Mouse (Mus musculus) hindbrain, embryonic 16.5 days (tissue): ENCODE data around the gene Npnt. TPM values are rescaled to one million over a fixed set of nuclear protein-coding genes. Genes with fewer than 3 reads are reported as not detected.
A peak's percentile ranks its signal among the peaks of the same experiment; 100 is the strongest.

Experiments
- ATAC-seq: fragments of 200-750 bp; cut with Nextera tagmentation; 2 replicates; pipeline ENCODE4 v1.8.0; 2017; ENCODE audit warnings: moderate TSS enrichment, moderate library complexity
- H3K27ac ChIP-seq: fragments of 300-500 bp; sonication (generic); 2 replicates; pipeline ENCODE4 v1.5.1; 2014; ENCODE audit warnings: low read depth, mild to moderate bottlenecking, control low read depth, low read length, moderate library complexity
- H3K27me3 ChIP-seq: fragments of 300-500 bp; sonication (generic); replicated peaks from 2 replicates; pipeline ENCODE4 v1.6.1; 2014; ENCODE audit warnings: low read length; ENCODE audit not compliant: control insufficient read depth, insufficient read depth
- H3K36me3 ChIP-seq: fragments of 300-500 bp; sonication (generic); 2 replicates; pipeline ENCODE4 v1.6.1; 2014; ENCODE audit warnings: mild to moderate bottlenecking, low read length, moderate library complexity, mixed read lengths; ENCODE audit not compliant: control insufficient read depth, insufficient read depth
- H3K4me1 ChIP-seq: fragments of 300-500 bp; sonication (generic); 2 replicates; pipeline ENCODE4 v1.6.1; 2014; ENCODE audit warnings: low read depth, low read length; ENCODE audit not compliant: control insufficient read depth, insufficient read depth
- H3K4me2 ChIP-seq: fragments of 300-500 bp; sonication (generic); 2 replicates; pipeline ENCODE4 v1.6.1; 2014; ENCODE audit warnings: mild to moderate bottlenecking, low read length, control low read depth, moderate library complexity
- H3K4me3 ChIP-seq: fragments of 300-500 bp; sonication (generic); 2 replicates; pipeline ENCODE4 v1.5.1; 2014; ENCODE audit warnings: mild to moderate bottlenecking, low read length, control low read depth, moderate library complexity
- H3K9ac ChIP-seq: fragments of 300-500 bp; sonication (generic); 2 replicates; pipeline ENCODE4 v1.6.1; 2014; ENCODE audit warnings: low read depth, mild to moderate bottlenecking, control low read depth, low read length, moderate library complexity
- H3K9me3 ChIP-seq: fragments of 300-500 bp; sonication (generic); 2 replicates; pipeline ENCODE4 v1.6.1; 2014; ENCODE audit warnings: mild to moderate bottlenecking, low read length, moderate library complexity; ENCODE audit not compliant: control insufficient read depth
- WGBS: fragments of 180-500 bp; shearing (Covaris S2); extraction: QIAGEN DNeasy Blood & Tissue Kit; methylation state at CpG from one replicate; pipeline ENCODE4 v1.1.7; 2014; 5-methylcytosine and 5-hydroxymethylcytosine counted together
- polyA plus RNA-seq: library from polyadenylated mRNA; unstranded; fragments of >200 nt; fragmentation: Nextera tagmentation; extraction: Ambion mirVana; gene quantifications from 2 replicates; pipeline ENCODE4 v1.2.1, GENCODE M21; 2015

Npnt gene
- polyA plus RNA-seq, 1 experiment from 2014 or later: 23.8 TPM

DNA sequence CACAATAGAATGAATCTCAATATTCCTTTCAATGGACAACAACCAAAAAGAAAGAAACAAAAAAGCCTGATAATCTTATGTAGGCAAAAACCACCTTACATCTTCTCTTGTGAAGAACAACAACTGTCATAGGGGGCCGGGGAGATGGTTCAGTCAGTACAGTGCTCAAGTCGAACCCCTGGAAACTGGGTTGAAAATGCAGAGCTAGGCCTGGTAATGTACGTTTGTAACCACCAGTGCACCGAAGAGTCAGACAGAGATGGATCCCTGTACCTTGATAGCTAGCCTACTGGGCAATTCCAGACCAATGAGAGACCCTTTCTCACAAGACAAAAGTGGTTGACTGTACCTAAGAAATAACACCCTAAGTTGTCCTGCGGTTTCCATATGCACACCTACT lies 47.2 kb downstream of the Npnt start:
- no peak for ATAC-seq
- no peaks in the 10 kb centered on the region for H3K36me3 ChIP-seq
- H3K27ac ChIP-seq: no peak overlapping the region
- H3K4me1 ChIP-seq: no peaks in the 10 kb centered on the region
- no peaks in the 10 kb centered on the region for H3K27me3 ChIP-seq
- no peak overlapping the region for H3K4me2 ChIP-seq
- no peak overlapping the region for H3K9ac ChIP-seq
- 98% methylated on average over 5 of the region's 5 CpGs for WGBS
- no peaks in the 10 kb centered on the region for H3K9me3 ChIP-seq
- H3K4me3 ChIP-seq: no peak overlapping the region

DNA sequence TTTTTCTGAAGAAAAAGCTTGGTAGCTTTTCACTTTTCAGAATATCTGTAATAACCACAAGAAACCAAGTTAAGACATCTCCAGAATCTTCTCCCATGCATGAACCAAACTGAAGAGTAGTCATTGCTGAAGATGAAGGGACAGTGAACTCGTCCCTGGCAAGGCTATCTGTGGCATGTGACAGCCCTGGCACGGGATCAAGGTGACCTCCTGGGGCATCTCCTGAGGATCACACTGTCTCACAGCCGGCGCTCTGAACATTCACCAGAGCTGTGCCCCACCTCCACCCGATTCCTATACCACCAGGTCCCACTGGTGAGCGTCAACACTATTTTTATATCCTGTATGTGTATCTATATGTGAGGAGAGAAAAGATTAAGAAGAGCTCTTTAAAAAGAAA lies 47.9 kb downstream of the Npnt start:
- no peak overlapping the region for H3K4me2 ChIP-seq

DNA sequence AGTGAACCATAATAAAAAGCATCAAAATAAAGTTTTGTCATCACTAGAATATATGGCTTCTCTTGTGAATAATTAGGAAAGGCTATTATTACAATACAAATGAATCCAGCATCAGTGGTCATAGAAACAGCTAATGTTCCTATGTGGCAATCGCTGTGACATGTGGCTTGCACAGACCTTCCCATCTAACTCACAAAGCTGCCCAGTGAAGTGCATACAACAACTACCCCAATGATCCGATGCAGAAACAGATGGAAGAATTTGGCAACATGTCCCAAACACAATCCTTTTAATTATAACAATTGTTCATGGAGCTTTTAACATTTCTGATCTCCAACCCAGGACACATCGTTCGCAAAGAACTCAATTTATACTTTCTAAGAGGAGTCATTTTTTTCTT lies 52.2 kb downstream of the Npnt start:
- H3K9me3 ChIP-seq: no peaks in the 10 kb centered on the region
- peak; percentile 69; the same call in 1 of the 2 replicates for ATAC-seq
- no peaks in the 10 kb centered on the region for H3K36me3 ChIP-seq
- no peaks in the 10 kb centered on the region for H3K27me3 ChIP-seq
- H3K9ac ChIP-seq: no peak overlapping the region
- no peak overlapping the region for H3K27ac ChIP-seq
- WGBS: 72% methylated on average over 4 of the region's 4 CpGs
- H3K4me2 ChIP-seq: no peak overlapping the region
- H3K4me3 ChIP-seq: no peak overlapping the region
- H3K4me1 ChIP-seq: no peaks in the 10 kb centered on the region

More for the DNA sequence above, 47.9 kb downstream of the Npnt start:
- Histone ChIP-seq H3K36me3 (no peaks in the 10 kb centered on the region), H3K9me3 (no peaks in the 10 kb centered on the region), H3K4me1 (no peaks in the 10 kb centered on the region), H3K9ac (no peak overlapping the region), H3K27me3 (no peaks in the 10 kb centered on the region), H3K27ac (no peak overlapping the region), H3K4me3 (no peak overlapping the region)
- WGBS: 85% methylated on average over 6 of the region's 6 CpGs
- no peak for ATAC-seq

DNA sequence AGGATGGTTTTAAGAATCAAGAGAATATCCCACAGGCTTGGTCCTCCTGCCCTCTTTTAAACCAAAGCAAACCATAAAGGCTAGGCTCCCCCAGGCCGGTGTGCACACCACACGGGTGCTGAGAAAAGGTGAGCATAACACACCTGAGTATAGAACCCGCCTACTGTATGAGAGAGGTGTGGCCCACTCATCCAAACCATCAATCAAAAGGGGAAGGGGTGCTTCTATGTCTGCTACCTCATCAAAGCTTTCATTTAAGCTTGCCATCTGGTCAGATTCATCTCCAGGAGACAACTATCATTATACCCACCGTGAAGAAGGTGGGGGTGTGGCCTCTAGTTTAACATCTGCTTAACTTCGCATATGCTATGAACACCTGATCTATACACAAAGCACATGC lies 52.7 kb downstream of the Npnt start:
- WGBS: 85% methylated on average over 5 of the region's 5 CpGs

DNA sequence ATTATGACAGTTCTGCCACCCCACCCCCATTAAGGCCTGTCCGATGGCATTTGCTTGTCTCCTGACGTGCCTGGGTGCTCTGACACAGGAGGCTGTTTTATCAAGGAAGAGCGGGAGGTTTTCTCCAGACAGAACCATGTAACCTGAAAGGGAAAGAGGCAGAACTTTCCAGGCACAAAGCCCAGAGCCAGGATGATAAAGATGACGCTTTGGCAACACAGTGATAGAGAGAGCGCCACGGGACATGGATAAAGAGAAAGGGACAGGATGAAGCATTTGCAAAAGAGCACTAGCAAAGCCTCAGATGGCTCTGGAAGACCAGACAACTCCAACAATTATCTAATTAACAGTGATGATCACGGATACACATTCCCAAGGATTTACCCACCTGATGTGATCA lies 56.0 kb downstream of the Npnt start:
- ATAC-seq: no peak
- Histone ChIP-seq H3K36me3 (no peaks in the 10 kb centered on the region), H3K27ac (no peak overlapping the region), H3K4me3 (no peak overlapping the region), H3K4me2 (no peak overlapping the region), H3K9ac (no peak overlapping the region), H3K4me1 (no peaks in the 10 kb centered on the region), H3K27me3 (no peaks in the 10 kb centered on the region), H3K9me3 (no peaks in the 10 kb centered on the region)
- 86% methylated on average over 7 of the region's 7 CpGs for WGBS

More for the DNA sequence above, 52.7 kb downstream of the Npnt start:
- no peak overlapping the region for H3K9ac ChIP-seq
- no peaks in the 10 kb centered on the region for H3K27me3 ChIP-seq
- H3K9me3 ChIP-seq: no peaks in the 10 kb centered on the region
- no peaks in the 10 kb centered on the region for H3K36me3 ChIP-seq
- no peak overlapping the region for H3K27ac ChIP-seq
- ATAC-seq: 0 out of 2 replicates have a peak, but pooled peaks have one; percentile 30
- no peak overlapping the region for H3K4me2 ChIP-seq
- no peaks in the 10 kb centered on the region for H3K4me1 ChIP-seq
- no peak overlapping the region for H3K4me3 ChIP-seq

DNA sequence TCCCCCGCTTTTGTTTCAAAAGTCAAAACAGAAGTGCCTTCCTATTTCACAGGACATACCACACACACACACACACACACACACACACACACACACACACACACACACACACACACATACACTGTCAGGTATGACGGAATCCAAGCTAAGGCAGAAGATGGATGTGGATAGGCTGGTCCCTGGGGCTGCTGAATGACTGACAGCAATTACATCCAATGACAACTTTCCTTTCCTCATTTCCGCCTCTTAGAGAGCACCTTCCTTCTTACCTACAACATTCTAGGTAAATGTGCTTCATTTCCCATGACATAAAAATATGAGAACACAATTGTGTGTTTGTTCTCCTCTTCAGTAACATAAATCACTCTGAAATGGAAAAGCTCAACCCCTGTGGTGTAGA lies 56.4 kb downstream of the Npnt start:
- no peak for ATAC-seq
- Histone ChIP-seq H3K9me3 (no peaks in the 10 kb centered on the region), H3K4me2 (no peak overlapping the region), H3K4me1 (no peaks in the 10 kb centered on the region), H3K27me3 (no peaks in the 10 kb centered on the region), H3K27ac (no peak overlapping the region), H3K9ac (no peak overlapping the region), H3K4me3 (no peak overlapping the region), H3K36me3 (no peaks in the 10 kb centered on the region)
- 76% methylated on average over 3 of the region's 3 CpGs for WGBS

DNA sequence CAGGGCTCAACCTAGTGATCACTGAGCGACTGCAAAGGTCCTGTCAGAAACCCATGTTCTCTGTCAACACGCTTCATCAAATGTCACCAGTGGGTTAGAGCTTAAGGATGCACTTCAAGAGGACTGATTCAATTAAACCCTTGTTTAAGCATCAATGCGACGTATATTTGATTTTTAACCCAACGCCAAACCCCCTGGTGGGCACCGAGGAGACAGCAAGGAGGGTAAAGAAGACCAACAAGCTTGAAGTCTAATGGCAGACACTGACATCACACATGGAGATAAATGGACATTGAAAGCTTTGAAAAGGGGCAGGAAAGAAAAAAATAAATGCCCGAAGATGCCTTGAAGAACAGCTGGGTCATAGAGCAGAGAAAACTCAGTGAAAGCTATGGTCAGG lies 57.0 kb downstream of the Npnt start:
- Histone ChIP-seq H3K4me1 (no peaks in the 10 kb centered on the region), H3K36me3 (no peaks in the 10 kb centered on the region), H3K9me3 (no peaks in the 10 kb centered on the region), H3K4me3 (no peak overlapping the region), H3K9ac (no peak overlapping the region), H3K27me3 (no peaks in the 10 kb centered on the region), H3K4me2 (no peak overlapping the region), H3K27ac (no peak overlapping the region)
- ATAC-seq: no peak
- WGBS: 83% methylated on average over 7 of the region's 7 CpGs

DNA sequence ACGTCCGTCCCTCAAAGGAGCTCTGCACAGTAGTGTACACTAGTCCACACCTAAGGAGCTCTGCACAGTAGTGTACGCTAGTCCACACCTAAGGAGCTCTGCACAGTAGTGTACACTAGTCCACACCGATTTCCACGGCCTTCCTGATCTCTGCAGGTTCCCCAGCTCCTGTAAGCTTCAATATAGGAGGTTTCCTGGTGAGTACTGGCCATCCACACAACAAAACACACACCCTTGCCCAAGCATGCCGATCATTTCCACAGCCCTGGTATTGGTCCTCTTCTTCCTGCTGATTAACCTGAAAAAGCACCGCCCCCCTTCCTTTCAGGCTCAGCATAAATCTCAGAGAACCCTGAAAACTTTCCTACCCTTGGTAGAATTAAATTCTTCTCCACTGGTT lies 57.6 kb downstream of the Npnt start:
- Histone ChIP-seq H3K4me3 (no peak overlapping the region), H3K36me3 (no peaks in the 10 kb centered on the region), H3K9ac (no peak overlapping the region), H3K4me1 (no peaks in the 10 kb centered on the region), H3K4me2 (no peak overlapping the region), H3K9me3 (no peaks in the 10 kb centered on the region), H3K27ac (no peak overlapping the region), H3K27me3 (no peaks in the 10 kb centered on the region)
- WGBS: 89% methylated on average over 7 of the region's 7 CpGs
- ATAC-seq: no peak

DNA sequence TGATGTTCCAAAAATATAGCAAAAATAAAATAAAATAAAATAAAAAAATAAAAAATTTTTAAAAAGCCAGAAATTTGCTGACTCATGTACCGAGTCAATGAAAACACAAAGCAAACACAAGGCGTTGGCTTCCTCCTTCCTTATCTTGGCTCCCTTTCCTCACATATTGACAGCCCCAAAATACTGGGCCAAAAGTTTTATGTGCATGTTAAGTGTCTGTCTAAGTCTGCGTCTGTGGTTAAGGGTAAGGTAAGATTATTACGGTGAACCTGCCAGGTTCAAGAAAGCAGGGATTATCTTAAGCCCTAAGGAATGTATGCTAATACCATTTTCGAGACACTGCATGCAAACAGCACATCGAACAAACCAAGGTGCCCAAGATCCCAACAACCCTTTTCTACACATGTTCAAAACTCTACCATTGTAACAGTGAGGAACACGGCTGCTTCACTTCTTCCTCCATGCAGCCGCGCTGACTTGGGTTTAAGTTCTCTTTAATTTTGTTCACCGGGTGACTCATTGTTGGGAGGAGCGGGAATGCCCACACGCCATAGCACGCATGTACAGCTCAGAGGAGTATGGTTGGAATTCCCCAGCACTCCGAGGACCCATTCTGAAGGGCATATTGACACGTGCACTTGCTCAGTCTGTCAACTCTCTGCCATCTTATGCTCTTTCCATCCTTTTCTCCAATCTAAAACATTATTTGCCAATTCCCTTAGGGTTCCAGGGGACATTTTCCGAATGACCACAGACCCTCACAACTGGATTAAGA lies 62.8 kb downstream of the Npnt start:
- ATAC-seq: no peak
- no peak overlapping the region for H3K27ac ChIP-seq
- WGBS: 95% methylated on average over 16 of the region's 16 CpGs
- H3K4me2 ChIP-seq: no peak overlapping the region
- H3K9ac ChIP-seq: no peak overlapping the region
- H3K4me3 ChIP-seq: no peak overlapping the region
- H3K9me3 ChIP-seq: no peaks in the 10 kb centered on the region
- H3K4me1 ChIP-seq: no peaks in the 10 kb centered on the region
- H3K36me3 ChIP-seq: no peaks in the 10 kb centered on the region
- H3K27me3 ChIP-seq: no peaks in the 10 kb centered on the region
